Mouse (Mus musculus) ES-E14 (cell line): Measurements from ENCODE around the gene Slc22a20.

Experiments used
- MAFK ChIP-seq: IDR thresholded peaks from 2 replicates; pipeline ENCODE4 v1.6.1; 2014; ENCODE audit warnings: mild to moderate bottlenecking, low read depth, low read length, inconsistent platforms; ENCODE audit not compliant: insufficient read depth
- ZNF384 ChIP-seq: IDR thresholded peaks from 2 replicates; pipeline ENCODE4 v1.6.1; 2012; ENCODE audit warnings: low read depth, low read length, inconsistent platforms

- TF ChIP-seq ZNF384 (no peak), MAFK (no peak)
These were observed 48.0 kb downstream of the Slc22a20 start for GRCm38 (mm10) chr19:5937836-5938406.
